In genomic region chr5:72916851-72917250, GRCm38 (mm10) we compare ENCODE assay signal across 10 mouse cellular contexts. TPM values are rescaled to one million over a fixed set of nuclear protein-coding genes. Genes with fewer than 3 reads are reported as not detected.
DNase-seq lines count a peak whose midpoint lies in the region; ATAC-seq and TF ChIP-seq lines count a peak whose summit lies in the region.
"Had no signal": no experiment of that assay in that cellular context is flagged by ENCODE, and none has a peak within 500 bp of the region (broad histone marks: within the 10 kb centered on the region; RNA-seq: fewer than 3 reads in every experiment).

No protein-coding gene starts in this region.

- H3K79me2 ChIP-seq in myocyte (ENCODE audit: control insufficient read depth, insufficient read depth), result peaks cover 64% of the 10 kb centered on the region

- H3ac ChIP-seq in myocyte (ENCODE audit: control insufficient read depth, insufficient read length), result no peak overlapping the region

- WGBS in kidney, embryonic 15.5 days, result 40% methylated on average over 1 of the region's 1 CpGs
- 31% methylated on average over 1 of the region's 1 CpGs for WGBS in kidney, adult 2 months
- 80% methylated on average over 1 of the region's 1 CpGs for WGBS in hindbrain, embryonic 16.5 days

- no peak for DNase-seq in kidney, adult 2 months
- no peak for DNase-seq in gastrocnemius, postnatal 4 days (ENCODE audit: low spot score in 2 of 2)
- DNase-seq in layer of hippocampus, adult 11-12 months (ENCODE audit: low spot score), result no peak
- DNase-seq in thymus, postnatal 36 days, result no peak
- DNase-seq: cerebellum, adult 2 months had no signal

- no peak for ATAC-seq in kidney, embryonic 15.5 days (replicated peaks; ENCODE audit: low FRiP score)
- no peak for ATAC-seq in hindbrain, embryonic 16.5 days

- no peaks in the 10 kb centered on the region for H3K9me3 ChIP-seq in kidney, embryonic 15.5 days (replicated peaks)
- H3K9me3 ChIP-seq in hindbrain, embryonic 16.5 days (ENCODE audit: control insufficient read depth, low read length), result no peaks in the 10 kb centered on the region
- H3K9me3 ChIP-seq: G1E had no signal

- TF ChIP-seq POLR2A in kidney, adult 2 months (IDR thresholded peaks at IDR 0.05; ENCODE audit: low read depth, low read length), result no peak
- TF ChIP-seq POLR2A in myocyte (IDR thresholded peaks at IDR 0.05; ENCODE audit: insufficient read length, low read depth), result no peak

- peaks cover 33% of the 10 kb centered on the region for H3K4me1 ChIP-seq in kidney, embryonic 15.5 days
- peaks cover 13% of the 10 kb centered on the region; the same call in 1 of the 2 replicates for H3K4me1 ChIP-seq in kidney, adult 2 months (ENCODE audit: control insufficient read depth, insufficient read depth, low read length)
- H3K4me1 ChIP-seq in brown adipose tissue, adult 24 weeks (ENCODE audit: control insufficient read depth, insufficient read depth, insufficient read length, low read length), result peaks cover 9% of the 10 kb centered on the region
- H3K4me1 ChIP-seq in hindbrain, embryonic 16.5 days (ENCODE audit: control insufficient read depth, insufficient read depth, low read depth, low read length), result peaks cover 17% of the 10 kb centered on the region

- no peaks in the 10 kb centered on the region for H3K27me3 ChIP-seq in kidney, embryonic 15.5 days
- no peaks in the 10 kb centered on the region for H3K27me3 ChIP-seq in kidney, adult 2 months (replicated peaks; ENCODE audit: control insufficient read depth, insufficient read depth, low read length)
- no peaks in the 10 kb centered on the region for H3K27me3 ChIP-seq in hindbrain, embryonic 16.5 days (replicated peaks; ENCODE audit: control insufficient read depth, insufficient read depth, low read length)
- H3K27me3 ChIP-seq in myocyte (ENCODE audit: control insufficient read depth, insufficient read depth, insufficient read length), result no peaks in the 10 kb centered on the region

- H3K9ac ChIP-seq in kidney, embryonic 15.5 days, result no peak overlapping the region
- H3K9ac ChIP-seq in hindbrain, embryonic 16.5 days (ENCODE audit: low read depth, low read length), result no peak overlapping the region; the same call in 1 of the 2 replicates

- TF ChIP-seq CTCF in kidney, adult 2 months (conservative IDR thresholded peaks at IDR 0.05; ENCODE audit: insufficient read depth, insufficient read length, low read depth, low read length), result no peak

- no peaks in the 10 kb centered on the region for H3K36me3 ChIP-seq in kidney, embryonic 15.5 days
- no peaks in the 10 kb centered on the region for H3K36me3 ChIP-seq in kidney, adult 2 months (ENCODE audit: control insufficient read depth, insufficient read depth, low read length)
- H3K36me3 ChIP-seq in hindbrain, embryonic 16.5 days (ENCODE audit: control insufficient read depth, insufficient read depth, low read length), result no peaks in the 10 kb centered on the region
- H3K36me3 ChIP-seq in myocyte (ENCODE audit: control insufficient read depth, insufficient read depth), result no peaks in the 10 kb centered on the region

- H3K4me3 ChIP-seq in kidney, embryonic 15.5 days (replicated peaks), result peak overlapping the region; percentile 97; the same call in 1 of the 2 replicates
- no peak overlapping the region for H3K4me3 ChIP-seq in kidney, adult 2 months (ENCODE audit: insufficient read depth, low read depth, low read length)
- H3K4me3 ChIP-seq in brown adipose tissue, adult 24 weeks (ENCODE audit: insufficient read depth, low read depth, low read length), result peak overlapping the region; percentile 95; the same call in 1 of the 2 replicates
- H3K4me3 ChIP-seq in hindbrain, embryonic 16.5 days (ENCODE audit: low read length), result 0 out of 2 replicates have a peak overlapping the region, but pooled peaks have one; percentile 99
- H3K4me3 ChIP-seq in myocyte, result peak overlapping the region; percentile 82

- peak overlapping the region; percentile 65; the same call in 1 of the 2 replicates for H3K4me2 ChIP-seq in kidney, embryonic 15.5 days
- H3K4me2 ChIP-seq in hindbrain, embryonic 16.5 days (ENCODE audit: low read length), result peak overlapping the region; percentile 82
- peak overlapping the region; percentile 78 for H3K4me2 ChIP-seq in myocyte (ENCODE audit: low read depth)

- H3K27ac ChIP-seq in kidney, embryonic 15.5 days, result no peak overlapping the region
- H3K27ac ChIP-seq in kidney, adult 2 months (ENCODE audit: insufficient read depth, low read depth, low read length), result no peak overlapping the region
- H3K27ac ChIP-seq in brown adipose tissue, adult 24 weeks (replicated peaks; ENCODE audit: low read depth, low read length), result no peak overlapping the region
- no peak overlapping the region for H3K27ac ChIP-seq in hindbrain, embryonic 16.5 days (ENCODE audit: low read depth, low read length)

TF ChIP-seq in myocyte, 11 proteins besides CTCF, POLR2A, EP300 and RAD21:
- TF ChIP-seq REST (IDR thresholded peaks at IDR 0.05; ENCODE audit: insufficient read depth, insufficient read length), result no peak
- TF ChIP-seq USF1 (IDR thresholded peaks at IDR 0.05; ENCODE audit: low read depth), result no peak
- TF ChIP-seq MAX (IDR thresholded peaks at IDR 0.05; ENCODE audit: low read depth), result no peak
- TF ChIP-seq CEBPB (IDR thresholded peaks at IDR 0.05; ENCODE audit: insufficient read depth, poor library complexity, severe bottlenecking), result no peak
- no peak for TF ChIP-seq SRF (IDR thresholded peaks at IDR 0.05; ENCODE audit: control insufficient read depth, insufficient read length, low read depth)
- TF ChIP-seq TCF3 (IDR thresholded peaks at IDR 0.05; ENCODE audit: insufficient read length, low read depth), result no peak
- TF ChIP-seq POLR2AphosphoS2 (IDR thresholded peaks at IDR 0.05; ENCODE audit: insufficient read length, low read depth), result no peak
- no peak for TF ChIP-seq TCF12 (IDR thresholded peaks at IDR 0.05; ENCODE audit: insufficient read depth, poor library complexity, severe bottlenecking)
- no peak for TF ChIP-seq E2F4 (IDR thresholded peaks at IDR 0.05; ENCODE audit: insufficient read depth)
- no peak for TF ChIP-seq MYOG (IDR thresholded peaks at IDR 0.05; ENCODE audit: control insufficient read depth in 1 of 3, insufficient read depth in 1 of 3, insufficient read length in 2 of 3, low read depth in 2 of 3)
- TF ChIP-seq MYOD1 (IDR thresholded peaks at IDR 0.05; ENCODE audit: control insufficient read depth in 1 of 3, insufficient read length in 2 of 3, low read depth in 2 of 3), result no peak
TF ChIP-seq in myocyte: peak in this region for 0.

RNA-seq across cellular contexts. Expression of gene Slain2, which starts 2.7 kb away (rescaled TPM):
- 14.1 and 15.1 TPM in 2 replicates for polyA plus RNA-seq in kidney, embryonic 15.5 days (2015; fragmentation: Nextera tagmentation; extraction: Ambion mirVana)
- polyA plus RNA-seq in kidney, adult 2 months (2012; rRNA removed), result 23.4 and 24.3 TPM in 2 replicates
- polyA plus RNA-seq in brown adipose tissue, adult 24 weeks (2012; ENCODE audit: insufficient read depth, insufficient read length, missing spikeins), result 31.7 and 64.1 TPM in 2 replicates
- polyA plus RNA-seq in hindbrain, embryonic 16.5 days (2015; fragmentation: Nextera tagmentation; extraction: Ambion mirVana), result 12.6 and 14.2 TPM in 2 replicates
- polyA plus RNA-seq in myocyte (2012; fragmentation: generic; extraction: Trizol), result 19.0 TPM
- 10 to 100 TPM; 82.8 to 90.0 TPM for total RNA-seq in gastrocnemius, postnatal 4 days (2021)

RNA-seq across cellular contexts. Expression of gene Tec, which starts 48.6 kb away (rescaled TPM):
- 8.4 and 8.6 TPM in 2 replicates for polyA plus RNA-seq in kidney, embryonic 15.5 days (2015; fragmentation: Nextera tagmentation; extraction: Ambion mirVana)
- 7.8 and 8.1 TPM in 2 replicates for polyA plus RNA-seq in kidney, adult 2 months (2012; rRNA removed)
- 1.4 TPM in 2 replicates for polyA plus RNA-seq in brown adipose tissue, adult 24 weeks (2012; ENCODE audit: insufficient read depth, insufficient read length, missing spikeins)
- 8.4 and 9.8 TPM in 2 replicates for polyA plus RNA-seq in hindbrain, embryonic 16.5 days (2015; fragmentation: Nextera tagmentation; extraction: Ambion mirVana)
- polyA plus RNA-seq in myocyte (2012; fragmentation: generic; extraction: Trizol), result 1.5 TPM
- 1 to 10 TPM; 4.0 to 5.4 TPM for total RNA-seq in gastrocnemius, postnatal 4 days (2021)

RNA-seq across cellular contexts. Expression of gene Gm10135, which starts 57.7 kb away (rescaled TPM):
- polyA plus RNA-seq in kidney, embryonic 15.5 days (2015; fragmentation: Nextera tagmentation; extraction: Ambion mirVana), result not detected in 2 replicates
- not detected in 2 replicates for polyA plus RNA-seq in kidney, adult 2 months (2012; rRNA removed)
- not detected in 2 replicates for polyA plus RNA-seq in brown adipose tissue, adult 24 weeks (2012; ENCODE audit: insufficient read depth, insufficient read length, missing spikeins)
- polyA plus RNA-seq in hindbrain, embryonic 16.5 days (2015; fragmentation: Nextera tagmentation; extraction: Ambion mirVana), result not detected in 2 replicates
- polyA plus RNA-seq in myocyte (2012; fragmentation: generic; extraction: Trizol), result not detected
- not detected for total RNA-seq in gastrocnemius, postnatal 4 days (2021)
- total RNA-seq: G1E had no signal
- polyA plus RNA-seq: cerebellum, adult 2 months; G1E had no signal
